Mouse (Mus musculus) kidney, embryonic 15.5 days (tissue): ENCODE results near the gene Ccdc88c. TPM values are rescaled to one million over a fixed set of nuclear protein-coding genes. Genes with fewer than 3 reads are reported as not detected.
A peak's percentile ranks its signal among the peaks of the same experiment; 100 is the strongest.
"Not testable (repeated sequence)": the region's sequence is repeated elsewhere in the genome, so short reads cannot be mapped to it uniquely, and the experiment has no call there.

ENCODE experiments used
- ATAC-seq: fragments of 200-750 bp; cut with Nextera tagmentation; replicated peaks from 2 replicates; pipeline ENCODE4 v1.8.0; 2017; ENCODE audit warnings: moderate TSS enrichment; ENCODE audit not compliant: low FRiP score
- H3K27ac ChIP-seq: fragments of 300-500 bp; sonication (generic); 2 replicates; pipeline ENCODE4 v1.5.1; 2015; ENCODE audit warnings: mild to moderate bottlenecking, inconsistent platforms
- H3K27me3 ChIP-seq: fragments of 300-500 bp; sonication (generic); 2 replicates; pipeline ENCODE4 v1.6.1; 2015; ENCODE audit warnings: inconsistent platforms
- H3K36me3 ChIP-seq: fragments of 300-500 bp; sonication (generic); 2 replicates; pipeline ENCODE4 v1.6.1; 2015; ENCODE audit warnings: inconsistent platforms
- H3K4me1 ChIP-seq: fragments of 300-500 bp; sonication (generic); 2 replicates; pipeline ENCODE4 v1.6.1; 2015; ENCODE audit warnings: inconsistent platforms
- H3K4me2 ChIP-seq: fragments of 300-500 bp; sonication (generic); 2 replicates; pipeline ENCODE4 v1.6.1; 2015; ENCODE audit warnings: moderate library complexity, mild to moderate bottlenecking, inconsistent platforms
- H3K4me3 ChIP-seq: fragments of 300-500 bp; sonication (generic); replicated peaks from 2 replicates; pipeline ENCODE4 v1.5.1; 2015; ENCODE audit warnings: mild to moderate bottlenecking, inconsistent platforms
- H3K9ac ChIP-seq: fragments of 300-500 bp; sonication (generic); 2 replicates; pipeline ENCODE4 v1.6.1; 2015; ENCODE audit warnings: mild to moderate bottlenecking, inconsistent platforms
- H3K9me3 ChIP-seq: fragments of 300-500 bp; sonication (generic); replicated peaks from 2 replicates; pipeline ENCODE4 v1.6.1; 2016; ENCODE audit warnings: inconsistent platforms
- WGBS: fragments of 180-500 bp; shearing (Covaris S2); methylation state at CpG from one replicate; pipeline ENCODE4 v1.1.7; 2015; ENCODE audit warnings: mixed read lengths; 5-methylcytosine and 5-hydroxymethylcytosine counted together
- polyA plus RNA-seq: library from polyadenylated mRNA; unstranded; fragments of >200 nt; fragmentation: Nextera tagmentation; extraction: Ambion mirVana; gene quantifications from 2 replicates; pipeline ENCODE4 v1.2.1, GENCODE M21; 2015

Ccdc88c gene
- polyA plus RNA-seq, 1 experiment from 2014 or later = 12.7 TPM

DNA sequence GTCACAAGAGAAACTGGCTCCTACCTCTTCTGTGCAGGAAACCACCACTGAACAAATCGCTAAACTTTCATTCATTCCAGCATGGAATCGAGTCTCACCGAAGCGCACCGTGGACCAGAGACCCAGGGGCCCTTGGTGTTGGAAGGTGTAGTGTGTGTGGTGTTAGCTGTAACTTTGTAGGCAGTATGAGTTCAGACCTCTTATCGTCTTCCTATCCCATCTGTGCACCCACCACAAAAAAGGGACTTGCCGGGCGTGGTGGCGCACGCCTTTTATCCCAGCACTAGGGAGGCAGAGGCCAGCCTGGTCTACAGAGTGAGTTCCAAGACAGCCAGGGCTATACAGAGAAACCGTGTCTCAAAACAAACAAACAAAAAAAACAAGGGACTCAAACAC is 13.7 kb downstream of the Ccdc88c start:
- no peak overlapping the region for H3K4me2 ChIP-seq
- WGBS = 82% methylated on average over 11 of the region's 11 CpGs
- no peak for ATAC-seq
- H3K9me3 ChIP-seq = no peaks in the 10 kb centered on the region
- no peaks in the 10 kb centered on the region for H3K27me3 ChIP-seq
- peak overlapping the region; percentile 76 for H3K27ac ChIP-seq
- peaks cover 97% of the 10 kb centered on the region for H3K4me1 ChIP-seq
- no peak overlapping the region for H3K4me3 ChIP-seq
- no peak overlapping the region for H3K9ac ChIP-seq
- H3K36me3 ChIP-seq = 0 out of 2 replicates have a peak, but pooled peaks cover 3% of the 10 kb centered on the region

GRCm38 (mm10) chr12:101014549-101015164 is 14.2 kb downstream of the Ccdc88c start:
- H3K27ac ChIP-seq = peak overlapping the region; percentile 76
- H3K27me3 ChIP-seq = no peaks in the 10 kb centered on the region
- peaks cover 96% of the 10 kb centered on the region for H3K4me1 ChIP-seq
- no peaks in the 10 kb centered on the region for H3K36me3 ChIP-seq
- 0 out of 2 replicates have a peak overlapping the region, but pooled peaks have one; percentile 9 for H3K4me2 ChIP-seq
- no peak for ATAC-seq
- 45% methylated on average over 10 of the region's 10 CpGs for WGBS
- H3K9ac ChIP-seq = no peak overlapping the region
- no peak overlapping the region for H3K4me3 ChIP-seq
- H3K9me3 ChIP-seq = no peaks in the 10 kb centered on the region

DNA sequence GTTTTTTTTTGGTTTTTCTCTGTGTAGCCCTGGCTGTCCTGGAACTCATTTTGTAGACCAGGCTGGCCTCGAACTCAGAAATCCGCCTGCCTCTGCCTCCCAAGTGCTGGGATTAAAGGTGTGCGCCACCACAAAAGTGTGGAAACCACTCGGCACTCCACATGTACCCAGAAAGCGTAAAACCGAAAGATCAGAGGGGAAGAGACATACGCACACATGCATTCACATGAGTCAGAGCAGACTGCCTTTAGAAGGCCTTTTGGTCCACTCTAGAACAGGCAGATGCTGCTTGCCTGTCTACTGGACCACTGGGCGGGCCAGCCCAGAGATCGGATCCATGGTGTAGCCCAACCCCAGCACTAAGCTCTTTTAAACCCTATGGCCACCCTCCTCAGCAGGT is 15.2 kb downstream of the Ccdc88c start:
- not testable (repeated sequence) for ATAC-seq
- H3K27ac ChIP-seq = peak overlapping the region; percentile 76
- WGBS = 86% methylated on average over 9 of the region's 9 CpGs

GRCm38 (mm10) chr12:101013078-101013665 is 15.7 kb downstream of the Ccdc88c start:
- Histone ChIP-seq H3K9ac (no peak overlapping the region), H3K27ac (peak overlapping the region; percentile 76), H3K4me1 (peaks cover 95% of the 10 kb centered on the region)

More for the DNA sequence above, 15.2 kb downstream of the Ccdc88c start:
- not testable (repeated sequence) for H3K9me3 ChIP-seq, H3K9ac ChIP-seq, H3K4me3 ChIP-seq, H3K27me3 ChIP-seq, H3K36me3 ChIP-seq
- H3K4me1 ChIP-seq = peaks cover 95% of the 10 kb centered on the region
- 0 out of 2 replicates have a peak overlapping the region, but pooled peaks have one; percentile 9 for H3K4me2 ChIP-seq

DNA sequence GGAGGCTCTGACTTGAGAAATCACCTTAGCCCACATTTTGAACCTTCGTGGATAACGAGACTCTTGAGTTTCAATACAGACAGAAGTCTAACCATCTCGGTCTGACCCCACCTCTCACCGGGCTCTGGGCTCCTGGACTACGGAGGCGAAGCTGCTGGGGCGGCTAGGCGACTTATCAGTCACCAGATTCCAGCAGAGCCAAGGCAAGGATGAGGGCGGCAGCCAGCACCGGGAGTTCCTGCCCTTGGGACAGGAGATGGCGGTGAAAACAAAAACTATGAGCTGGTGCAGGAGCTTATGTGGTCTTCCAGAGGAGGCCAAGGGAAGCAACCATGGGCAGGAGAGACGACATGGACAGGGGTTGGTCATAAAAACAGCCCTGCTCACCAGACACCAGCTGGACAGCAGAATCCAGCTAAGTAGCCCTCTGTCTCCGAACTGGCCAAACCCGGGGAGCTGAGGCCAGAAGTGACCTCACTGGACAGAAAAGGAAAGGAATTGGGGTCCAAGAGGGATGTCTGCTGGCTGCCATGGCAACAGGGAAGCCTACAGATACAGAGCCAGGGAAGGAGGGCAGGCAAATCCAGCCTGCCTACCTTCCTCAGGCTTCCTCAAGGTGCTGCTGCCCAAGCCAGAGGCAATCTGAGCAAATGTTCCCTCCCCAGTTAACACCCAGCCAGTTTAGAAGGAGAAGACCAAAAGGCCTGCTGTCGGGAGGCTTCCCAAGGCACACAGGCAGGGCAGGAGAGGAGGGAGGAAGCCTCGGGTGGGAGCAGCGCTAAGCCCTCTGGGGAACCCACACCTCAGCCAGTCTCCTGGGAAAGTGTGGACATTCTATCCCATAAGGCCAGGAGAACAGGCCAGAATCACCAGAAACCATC is 16.4 kb downstream of the Ccdc88c start:
- Histone ChIP-seq H3K4me1 (peaks cover 95% of the 10 kb centered on the region), H3K4me2 (peak overlapping the region; percentile 44), H3K36me3 (no peaks in the 10 kb centered on the region), H3K27ac (peak overlapping the region; percentile 76), H3K9ac (no peak overlapping the region), H3K4me3 (0 out of 2 replicates have a peak overlapping the region, but pooled peaks have one; percentile 1), H3K27me3 (no peaks in the 10 kb centered on the region), H3K9me3 (no peaks in the 10 kb centered on the region)
- peak; percentile 22; the same call in 1 of the 2 replicates for ATAC-seq
- 19% methylated on average over 17 of the region's 17 CpGs for WGBS

More at GRCm38 (mm10) chr12:101013078-101013665, 15.7 kb downstream of the Ccdc88c start:
- Histone ChIP-seq H3K4me3 (no peak overlapping the region), H3K36me3 (no peaks in the 10 kb centered on the region), H3K4me2 (peak overlapping the region; percentile 44), H3K27me3 (no peaks in the 10 kb centered on the region), H3K9me3 (no peaks in the 10 kb centered on the region)
- ATAC-seq = 0 out of 2 replicates have a peak, but pooled peaks have one; percentile 23
- WGBS = 35% methylated on average over 8 of the region's 8 CpGs

- no peak for ATAC-seq
- Histone ChIP-seq H3K36me3 (no peaks in the 10 kb centered on the region), H3K9ac (no peak overlapping the region), H3K27ac (no peak overlapping the region), H3K9me3 (no peaks in the 10 kb centered on the region), H3K27me3 (no peaks in the 10 kb centered on the region), H3K4me1 (peaks cover 95% of the 10 kb centered on the region), H3K4me2 (no peak overlapping the region), H3K4me3 (no peak overlapping the region)
- 72% methylated on average over 7 of the region's 7 CpGs for WGBS
These were observed 17.8 kb downstream of the Ccdc88c start for GRCm38 (mm10) chr12:101011017-101011416.

DNA sequence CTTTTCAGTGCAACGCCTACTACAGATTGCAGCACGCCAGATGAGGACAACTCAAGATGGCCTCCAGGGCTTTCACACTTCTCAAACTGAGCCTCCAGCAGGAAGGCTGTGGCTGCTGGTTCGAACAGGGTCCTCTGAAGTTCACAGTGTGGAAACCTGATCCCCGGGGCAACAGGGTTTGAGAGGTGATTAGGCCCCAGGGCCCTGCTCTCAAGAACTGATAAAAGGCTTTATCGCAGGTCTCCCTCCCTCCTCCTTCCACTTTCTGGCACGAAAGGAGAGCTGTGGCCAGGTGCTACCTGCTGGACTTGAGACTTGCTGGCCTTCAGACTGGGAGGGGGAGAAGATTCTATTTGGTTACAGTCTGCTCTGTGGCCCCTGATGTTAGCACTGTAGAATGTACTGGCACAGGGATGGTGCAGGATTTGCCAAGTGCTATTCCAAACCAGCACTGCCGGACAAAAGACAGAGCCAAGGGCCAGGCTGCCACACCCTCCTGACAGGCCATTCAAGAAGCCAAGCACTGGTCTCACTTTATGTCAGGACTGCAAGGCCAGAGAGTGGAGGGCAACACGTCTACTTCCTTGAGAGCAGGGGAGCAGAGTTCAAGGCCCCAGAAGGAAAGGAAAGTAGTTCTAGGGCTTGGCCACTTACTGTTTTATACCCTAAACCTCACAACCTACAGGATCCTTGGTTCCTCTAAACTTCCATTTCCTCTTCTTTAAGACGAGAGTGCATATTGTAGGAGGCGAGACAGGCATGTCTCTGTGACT is 18.5 kb downstream of the Ccdc88c start:
- Histone ChIP-seq H3K27ac (no peak overlapping the region), H3K4me3 (no peak overlapping the region), H3K27me3 (no peaks in the 10 kb centered on the region), H3K9me3 (no peaks in the 10 kb centered on the region), H3K9ac (no peak overlapping the region), H3K36me3 (no peaks in the 10 kb centered on the region), H3K4me2 (no peak overlapping the region), H3K4me1 (peaks cover 95% of the 10 kb centered on the region)
- WGBS = 48% methylated on average over 10 of the region's 10 CpGs
- no peak for ATAC-seq

GRCm38 (mm10) chr12:101009225-101009624 is 19.6 kb downstream of the Ccdc88c start:
- H3K9me3 ChIP-seq = no peaks in the 10 kb centered on the region
- WGBS = 85% methylated on average over 4 of the region's 4 CpGs
- no peaks in the 10 kb centered on the region for H3K36me3 ChIP-seq
- ATAC-seq = no peak
- peaks cover 91% of the 10 kb centered on the region for H3K4me1 ChIP-seq
- H3K27me3 ChIP-seq = no peaks in the 10 kb centered on the region
- no peak overlapping the region for H3K27ac ChIP-seq
- no peak overlapping the region for H3K4me2 ChIP-seq
- H3K9ac ChIP-seq = no peak overlapping the region
- H3K4me3 ChIP-seq = no peak overlapping the region

DNA sequence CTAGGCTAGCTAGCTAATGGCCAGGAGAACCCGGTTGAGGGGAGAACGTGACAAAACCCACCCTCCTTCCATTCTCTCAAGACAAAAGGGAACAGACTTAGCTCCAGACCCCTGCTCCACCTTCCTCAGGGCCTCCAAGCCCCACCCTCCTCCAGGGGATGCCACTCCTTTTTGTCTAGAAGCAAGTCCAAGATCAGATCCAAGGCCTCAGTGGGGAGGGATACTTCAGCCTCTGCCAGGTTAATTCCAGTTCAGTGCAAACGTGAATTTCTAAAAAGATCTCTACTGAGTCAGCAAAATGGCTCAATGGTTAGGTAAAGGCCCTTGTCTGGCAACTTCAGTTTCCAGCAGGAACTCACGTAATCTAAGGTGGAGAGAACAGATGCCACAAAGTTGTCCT is 20.2 kb downstream of the Ccdc88c start:
- 46% methylated on average over 4 of the region's 4 CpGs for WGBS
- no peak for ATAC-seq
- Histone ChIP-seq H3K4me3 (no peak overlapping the region), H3K9ac (no peak overlapping the region), H3K36me3 (no peaks in the 10 kb centered on the region), H3K4me2 (0 out of 2 replicates have a peak overlapping the region, but pooled peaks have one; percentile 2), H3K27ac (peak overlapping the region; percentile 71), H3K27me3 (no peaks in the 10 kb centered on the region), H3K9me3 (no peaks in the 10 kb centered on the region), H3K4me1 (peaks cover 91% of the 10 kb centered on the region)

DNA sequence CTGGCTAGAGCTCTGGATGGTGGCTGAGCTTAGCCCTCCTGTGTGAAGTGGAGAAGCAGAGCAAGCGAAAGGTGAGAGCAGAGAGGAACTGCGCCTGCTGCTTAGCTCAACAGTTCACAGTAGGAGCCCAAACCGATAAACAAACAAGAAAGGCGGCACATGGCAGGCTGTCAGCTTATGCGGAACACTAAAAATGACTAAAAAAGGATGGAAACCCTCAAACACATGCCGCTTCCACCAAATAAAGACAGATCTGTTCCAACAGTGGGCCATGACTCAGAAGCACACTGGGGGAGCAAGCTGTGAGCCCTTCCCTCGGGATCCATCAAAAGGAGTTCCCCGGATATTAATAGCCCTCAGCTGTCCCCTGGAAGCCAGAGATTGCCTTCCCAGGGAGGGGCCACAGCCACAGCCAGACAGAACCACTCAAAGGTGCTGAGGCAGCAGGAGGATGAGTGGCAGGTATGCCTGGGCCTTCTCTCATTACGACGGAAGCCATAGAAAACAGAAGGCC is 20.8 kb downstream of the Ccdc88c start:
- WGBS = 33% methylated on average over 10 of the region's 10 CpGs
- H3K9ac ChIP-seq = no peak overlapping the region
- H3K9me3 ChIP-seq = no peaks in the 10 kb centered on the region
- peak overlapping the region; percentile 71 for H3K27ac ChIP-seq
- H3K4me2 ChIP-seq = 0 out of 2 replicates have a peak overlapping the region, but pooled peaks have one; percentile 2
- no peak overlapping the region for H3K4me3 ChIP-seq
- no peak for ATAC-seq
- H3K27me3 ChIP-seq = no peaks in the 10 kb centered on the region
- no peaks in the 10 kb centered on the region for H3K36me3 ChIP-seq
- peaks cover 91% of the 10 kb centered on the region for H3K4me1 ChIP-seq

DNA sequence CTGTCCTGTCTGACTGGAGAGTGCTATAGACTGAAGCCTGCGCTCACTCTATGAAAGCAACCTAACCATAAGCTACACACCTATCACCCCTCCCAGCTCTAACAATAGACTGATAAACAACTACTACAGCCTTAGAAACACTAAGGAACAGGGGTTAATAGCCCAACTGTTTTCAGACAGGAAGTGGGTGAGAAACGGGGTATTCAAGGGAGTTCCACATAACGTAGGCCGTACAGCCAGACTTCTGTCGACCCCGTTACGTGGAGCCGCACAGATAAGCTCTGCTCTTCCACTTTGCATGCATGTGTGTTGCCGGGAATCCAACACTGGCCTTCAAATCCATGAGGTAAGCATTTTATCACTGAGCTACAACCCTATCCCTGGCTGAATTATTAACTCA is 21.4 kb downstream of the Ccdc88c start:
- no peak overlapping the region for H3K9ac ChIP-seq
- 0 out of 2 replicates have a peak overlapping the region, but pooled peaks have one; percentile 7 for H3K4me2 ChIP-seq
- no peak overlapping the region for H3K4me3 ChIP-seq
- no peaks in the 10 kb centered on the region for H3K27me3 ChIP-seq
- H3K36me3 ChIP-seq = no peaks in the 10 kb centered on the region
- ATAC-seq = no peak
- WGBS = 53% methylated on average over 9 of the region's 9 CpGs
- peak overlapping the region; percentile 71 for H3K27ac ChIP-seq
- H3K9me3 ChIP-seq = no peaks in the 10 kb centered on the region
- H3K4me1 ChIP-seq = peaks cover 91% of the 10 kb centered on the region
